Mouse (Mus musculus) hindbrain, embryonic 16.5 days (tissue): Measurements from ENCODE around the gene Tmem260. TPM values are rescaled to one million over a fixed set of nuclear protein-coding genes. Genes with fewer than 3 reads are reported as not detected.

ENCODE experiments used
- ATAC-seq: fragments of 200-750 bp; cut with Nextera tagmentation; 2 replicates; pipeline ENCODE4 v1.8.0; 2017; ENCODE audit warnings: moderate TSS enrichment, moderate library complexity
- H3K27ac ChIP-seq: fragments of 300-500 bp; sonication (generic); 2 replicates; pipeline ENCODE4 v1.5.1; 2014; ENCODE audit warnings: low read depth, mild to moderate bottlenecking, control low read depth, low read length, moderate library complexity
- H3K27me3 ChIP-seq: fragments of 300-500 bp; sonication (generic); replicated peaks from 2 replicates; pipeline ENCODE4 v1.6.1; 2014; ENCODE audit warnings: low read length; ENCODE audit not compliant: control insufficient read depth, insufficient read depth
- H3K36me3 ChIP-seq: fragments of 300-500 bp; sonication (generic); 2 replicates; pipeline ENCODE4 v1.6.1; 2014; ENCODE audit warnings: mild to moderate bottlenecking, low read length, moderate library complexity, mixed read lengths; ENCODE audit not compliant: control insufficient read depth, insufficient read depth
- H3K4me1 ChIP-seq: fragments of 300-500 bp; sonication (generic); 2 replicates; pipeline ENCODE4 v1.6.1; 2014; ENCODE audit warnings: low read depth, low read length; ENCODE audit not compliant: control insufficient read depth, insufficient read depth
- H3K4me2 ChIP-seq: fragments of 300-500 bp; sonication (generic); 2 replicates; pipeline ENCODE4 v1.6.1; 2014; ENCODE audit warnings: mild to moderate bottlenecking, low read length, control low read depth, moderate library complexity
- H3K4me3 ChIP-seq: fragments of 300-500 bp; sonication (generic); 2 replicates; pipeline ENCODE4 v1.5.1; 2014; ENCODE audit warnings: mild to moderate bottlenecking, low read length, control low read depth, moderate library complexity
- H3K9ac ChIP-seq: fragments of 300-500 bp; sonication (generic); 2 replicates; pipeline ENCODE4 v1.6.1; 2014; ENCODE audit warnings: low read depth, mild to moderate bottlenecking, control low read depth, low read length, moderate library complexity
- H3K9me3 ChIP-seq: fragments of 300-500 bp; sonication (generic); 2 replicates; pipeline ENCODE4 v1.6.1; 2014; ENCODE audit warnings: mild to moderate bottlenecking, low read length, moderate library complexity; ENCODE audit not compliant: control insufficient read depth
- WGBS: fragments of 180-500 bp; shearing (Covaris S2); extraction: QIAGEN DNeasy Blood & Tissue Kit; methylation state at CpG from one replicate; pipeline ENCODE4 v1.1.7; 2014; 5-methylcytosine and 5-hydroxymethylcytosine counted together
- polyA plus RNA-seq: library from polyadenylated mRNA; unstranded; fragments of >200 nt; fragmentation: Nextera tagmentation; extraction: Ambion mirVana; gene quantifications from 2 replicates; pipeline ENCODE4 v1.2.1, GENCODE M21; 2015

Gene Tmem260
- polyA plus RNA-seq, 1 experiment from 2014 or later: 13.7 TPM

DNA sequence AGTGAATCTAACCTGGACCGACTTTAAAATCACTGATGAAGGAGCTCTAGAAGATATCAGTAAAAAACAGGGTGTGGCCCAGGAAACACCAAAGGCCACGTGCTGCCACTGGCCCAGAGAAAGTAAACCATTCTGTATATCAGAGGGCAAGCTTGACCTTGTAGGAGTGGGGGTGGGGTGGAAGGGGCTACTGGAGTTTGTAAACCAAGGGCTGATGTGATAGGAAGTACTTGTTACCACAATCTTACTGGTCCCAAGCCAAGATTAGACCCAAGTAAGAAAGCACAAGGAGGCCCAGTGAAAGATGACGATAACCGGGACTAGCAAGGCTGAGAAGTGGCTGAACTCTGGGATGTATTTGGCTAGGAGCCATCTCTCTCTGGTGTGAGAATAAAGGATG, 113.1 kb downstream of the Tmem260 start:
- no peaks in the 10 kb centered on the region for H3K4me1 ChIP-seq
- no peak overlapping the region for H3K27ac ChIP-seq
- no peak overlapping the region for H3K4me2 ChIP-seq
- H3K27me3 ChIP-seq: no peaks in the 10 kb centered on the region
- H3K36me3 ChIP-seq: no peaks in the 10 kb centered on the region
- no peak for ATAC-seq
- H3K9me3 ChIP-seq: no peaks in the 10 kb centered on the region
- H3K9ac ChIP-seq: no peak overlapping the region
- H3K4me3 ChIP-seq: no peak overlapping the region
- 74% methylated on average over 4 of the region's 4 CpGs for WGBS

DNA sequence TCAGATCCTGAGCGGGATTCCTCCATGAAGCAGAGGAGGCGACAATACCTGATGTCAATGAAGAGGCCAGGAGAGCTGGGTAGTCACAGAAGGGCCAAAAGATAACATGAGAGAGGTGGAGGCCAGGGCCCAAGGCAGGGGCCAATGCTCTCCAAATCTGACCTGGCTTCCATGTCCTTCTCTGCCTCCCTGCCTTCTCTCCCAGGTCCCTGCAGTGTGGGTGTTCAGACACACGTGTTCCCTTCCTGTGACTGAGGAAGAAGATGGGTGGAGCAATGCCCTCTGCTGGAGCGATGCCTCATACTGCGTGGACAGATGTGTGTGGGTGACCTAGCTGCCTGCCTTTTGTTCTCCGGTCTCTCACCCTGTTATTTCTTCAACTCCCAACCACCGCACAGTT, 113.8 kb downstream of the Tmem260 start:
- WGBS: 75% methylated on average over 7 of the region's 7 CpGs
- no peaks in the 10 kb centered on the region for H3K4me1 ChIP-seq
- H3K27me3 ChIP-seq: no peaks in the 10 kb centered on the region
- no peak overlapping the region for H3K9ac ChIP-seq
- H3K4me2 ChIP-seq: no peak overlapping the region
- no peak for ATAC-seq
- no peak overlapping the region for H3K27ac ChIP-seq
- H3K9me3 ChIP-seq: no peaks in the 10 kb centered on the region
- no peaks in the 10 kb centered on the region for H3K36me3 ChIP-seq
- no peak overlapping the region for H3K4me3 ChIP-seq

DNA sequence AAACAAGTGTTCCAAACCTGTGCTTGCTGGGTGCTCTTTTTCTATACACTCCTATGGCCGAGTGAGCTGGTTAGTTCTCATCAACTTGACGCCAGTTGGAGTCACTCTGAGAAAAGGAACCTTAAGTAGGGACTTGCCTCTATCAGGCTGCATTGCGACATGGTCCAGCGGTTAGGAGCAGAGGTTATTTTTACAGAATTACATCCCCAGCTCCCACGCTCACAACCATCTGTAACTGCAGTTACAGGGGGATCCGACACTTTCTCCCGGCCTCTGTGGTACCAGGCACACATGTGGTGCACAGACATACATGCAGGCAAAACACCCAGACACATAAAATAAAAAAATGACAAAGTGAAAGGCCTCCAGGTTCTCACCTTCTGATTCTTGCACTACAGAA, 120.7 kb downstream of the Tmem260 start:
- no peak for ATAC-seq
- WGBS: 67% methylated on average over 7 of the region's 7 CpGs

More for the DNA sequence above, 120.7 kb downstream of the Tmem260 start:
- H3K4me2 ChIP-seq: no peak overlapping the region
- no peaks in the 10 kb centered on the region for H3K9me3 ChIP-seq
- H3K4me3 ChIP-seq: no peak overlapping the region
- H3K27ac ChIP-seq: no peak overlapping the region
- H3K27me3 ChIP-seq: no peaks in the 10 kb centered on the region
- no peak overlapping the region for H3K9ac ChIP-seq
- no peaks in the 10 kb centered on the region for H3K36me3 ChIP-seq
- no peaks in the 10 kb centered on the region for H3K4me1 ChIP-seq

Other genes starting within 250 kb of the Tmem260 start
- 21.0 and 26.3 TPM in 2 replicates for gene Otx2, start 227.7 kb downstream of the Tmem260 start, polyA plus RNA-seq